Mouse (Mus musculus) heart, postnatal 10 days (tissue): ENCODE measurements at regions not wholly inside any gene's neighbourhood (a gene's known extent, or its start where the extent isn't known, plus 50 kb on each side); places are given as distances from the start of the nearest gene placed in this dataset.
"Not testable (repeated sequence)": the region's sequence is repeated elsewhere in the genome, so short reads cannot be mapped to it uniquely, and the experiment has no call there.

ENCODE experiments used
- DNase-seq, 2 experiments: peaks; one replicate each; pipeline ENCODE4 v3.0.0; 2021
- intact Hi-C: fragments of 180-260 bp; cut with DNase I; formaldehyde crosslinking; loops from one replicate; pipeline ENCODE4 v1.15.1; 2025

DNA sequence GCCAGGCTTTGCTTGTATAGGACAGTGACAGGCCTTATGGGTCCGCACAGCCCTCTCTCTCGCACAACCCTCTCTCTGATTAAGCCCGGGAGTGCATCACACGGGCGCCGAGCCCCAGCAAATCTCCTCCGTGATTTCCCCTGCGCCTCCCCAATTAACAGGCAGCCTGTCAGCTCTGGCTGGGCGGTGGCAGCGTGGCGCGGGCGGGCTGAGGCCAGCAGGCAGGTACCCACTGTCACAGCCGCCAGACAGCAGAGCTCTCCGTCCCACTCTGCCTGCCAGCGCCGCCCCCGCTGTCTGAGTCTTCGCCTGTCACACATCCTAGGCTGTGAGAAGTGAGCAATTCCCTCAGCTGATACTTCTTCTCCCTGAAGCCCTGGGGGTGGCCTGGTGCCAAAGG lies 196.6 kb upstream of the Zfp703 start:
- DNase-seq, result no peak

DNA sequence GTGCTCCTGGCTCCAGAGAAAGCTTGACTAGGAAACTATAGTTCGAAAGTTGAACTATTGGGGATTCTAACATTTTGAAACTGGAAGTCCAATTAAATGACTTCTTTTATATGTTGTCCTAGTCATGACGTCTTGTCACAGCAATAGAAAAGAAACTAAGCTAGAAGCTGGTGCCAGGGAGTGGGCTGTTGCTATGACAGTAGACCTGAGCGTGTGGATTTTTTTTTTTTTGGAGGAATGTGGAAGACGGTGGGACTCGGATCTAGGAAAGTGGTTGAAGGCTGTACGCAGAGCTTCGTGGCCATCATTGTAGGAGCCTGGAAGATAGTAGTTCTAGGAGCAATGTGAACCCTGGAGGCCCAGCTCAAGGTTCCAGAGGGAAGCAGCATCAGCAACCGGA lies 194.2 kb upstream of the Zfp703 start:
- DNase-seq, intact Hi-C loops: not testable (repeated sequence)

More for the DNA sequence above, 196.6 kb upstream of the Zfp703 start:
- intact Hi-C loops, result no loop called here

GRCm38 (mm10) chr8:26784381-26784780 lies 192.7 kb upstream of the Zfp703 start:
- intact Hi-C loops, result no loop called here
- DNase-seq, result no peak

GRCm38 (mm10) chr8:26791795-26792194 lies 185.3 kb upstream of the Zfp703 start:
- no peak for DNase-seq
- intact Hi-C loops, result no loop called here

DNA sequence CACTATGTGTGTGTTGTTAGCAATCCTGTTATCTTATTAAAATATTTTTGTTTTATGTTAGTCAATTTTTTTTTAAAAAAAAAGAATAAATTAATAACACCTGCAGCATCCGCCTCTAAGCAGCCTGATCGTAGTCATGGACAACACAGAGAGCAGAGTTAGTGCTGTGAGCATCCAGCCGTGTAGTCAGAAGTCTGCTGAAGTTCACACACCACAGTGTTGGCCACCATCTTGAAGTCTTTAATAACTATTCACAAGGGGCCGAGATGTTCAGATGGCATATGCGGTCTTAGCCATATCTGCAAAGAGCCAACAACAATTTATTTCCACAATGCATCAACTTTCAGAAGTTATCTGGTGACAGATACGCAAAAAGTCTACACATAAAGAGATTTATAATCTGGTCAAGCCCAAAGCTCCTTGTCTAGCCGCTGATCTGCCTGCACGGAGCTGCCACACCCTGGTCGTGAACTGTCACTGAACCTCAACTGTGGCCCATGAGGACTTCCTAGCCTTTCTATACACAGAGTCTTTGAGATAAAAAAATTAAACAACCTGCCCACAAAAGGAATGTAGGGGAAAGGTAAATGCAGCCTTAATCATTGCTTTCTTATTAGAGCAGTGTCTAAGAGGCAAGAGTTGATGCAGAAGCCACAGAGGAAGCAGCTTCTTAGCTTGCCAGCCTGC lies 183.4 kb upstream of the Zfp703 start:
- no peak for DNase-seq
- intact Hi-C loops, result no loop called here

GRCm38 (mm10) chr8:26794411-26794810 lies 182.7 kb upstream of the Zfp703 start:
- DNase-seq, result no peak
- intact Hi-C loops, result no loop called here

GRCm38 (mm10) chr8:26795616-26796015 lies 181.5 kb upstream of the Zfp703 start:
- intact Hi-C loops, result no loop called here
- no peak for DNase-seq

- intact Hi-C loops, result no loop called here
- no peak for DNase-seq
These were observed 177.3 kb upstream of the Zfp703 start for GRCm38 (mm10) chr8:26799814-26800213.

GRCm38 (mm10) chr8:26804089-26804488 lies 173.0 kb upstream of the Zfp703 start:
- intact Hi-C loops, result no loop called here

GRCm38 (mm10) chr8:26804901-26805341 lies 172.2 kb upstream of the Zfp703 start:
- DNase-seq, result no peak
- intact Hi-C loops, result loop anchor here (5.0 kb wide), 1 partner anchor 172 kb away; the partner anchor contains the start of gene Zfp703

More at GRCm38 (mm10) chr8:26804089-26804488, 173.0 kb upstream of the Zfp703 start:
- DNase-seq, result no peak

GRCm38 (mm10) chr8:26805371-26805821 lies 171.7 kb upstream of the Zfp703 start:
- peak in 1 of 2 experiments; percentile 25 for DNase-seq
- intact Hi-C loops, result loop anchor here (5.0 kb wide), 1 partner anchor 172 kb away; the partner anchor contains the start of gene Zfp703

DNA sequence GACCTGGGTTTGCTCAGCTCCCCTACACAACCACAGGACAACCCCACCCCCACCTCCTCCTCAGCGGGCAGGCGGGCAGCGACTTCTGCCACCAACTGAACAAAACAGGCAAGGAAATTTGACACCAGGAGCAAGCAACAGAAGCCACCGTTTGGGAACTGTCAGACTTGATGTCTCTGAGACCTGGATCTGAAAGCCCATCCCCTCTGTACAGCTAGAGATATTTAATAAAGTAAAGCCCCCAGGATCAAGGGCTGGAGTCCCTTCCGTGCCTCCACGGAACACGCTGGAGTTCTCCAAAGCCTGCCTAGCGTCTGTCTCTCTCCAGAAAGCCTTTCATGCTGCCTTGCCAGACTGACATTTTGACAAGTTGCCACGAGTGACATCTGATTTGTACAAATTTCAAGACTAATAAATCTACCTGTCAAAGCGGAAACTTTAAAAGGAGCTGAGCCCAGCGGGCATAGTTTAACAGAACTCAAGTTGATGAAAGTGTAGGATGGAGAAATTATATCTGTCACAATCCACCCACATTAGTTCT lies 168.9 kb upstream of the Zfp703 start:
- intact Hi-C loops, result loop anchor here (5.0 kb wide), 1 partner anchor 169 kb away; the partner anchor contains the start of gene Zfp703
- peak in 1 of 2 experiments; percentile 30 for DNase-seq

- intact Hi-C loops, result loop anchor here (5.0 kb wide), 1 partner anchor 169 kb away; the partner anchor contains the start of gene Zfp703
- DNase-seq, result no peak
These were observed 168.4 kb upstream of the Zfp703 start for GRCm38 (mm10) chr8:26808771-26809170.

DNA sequence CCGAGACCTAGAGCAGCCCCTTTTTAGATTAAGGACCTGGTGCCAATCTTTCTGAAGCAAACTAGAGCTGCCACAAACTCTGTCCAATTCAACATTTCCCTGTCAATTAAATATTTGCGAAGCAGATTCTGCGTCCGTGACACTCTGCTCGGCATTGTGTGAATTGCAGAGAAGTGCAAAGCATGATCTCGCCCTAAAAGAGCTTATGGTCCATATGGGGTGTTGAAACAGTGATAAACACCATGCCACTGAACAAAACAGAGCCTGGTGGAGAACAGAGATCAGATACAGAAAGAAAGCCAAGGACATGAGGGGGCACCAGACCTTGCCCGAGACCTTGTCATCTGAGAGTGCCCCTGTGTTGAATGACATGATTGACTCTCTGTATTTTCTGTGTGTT lies 167.2 kb upstream of the Zfp703 start:
- DNase-seq, result no peak
- intact Hi-C loops, result loop anchor here (5.0 kb wide), 1 partner anchor 167 kb away; the partner anchor contains the start of gene Zfp703

DNA sequence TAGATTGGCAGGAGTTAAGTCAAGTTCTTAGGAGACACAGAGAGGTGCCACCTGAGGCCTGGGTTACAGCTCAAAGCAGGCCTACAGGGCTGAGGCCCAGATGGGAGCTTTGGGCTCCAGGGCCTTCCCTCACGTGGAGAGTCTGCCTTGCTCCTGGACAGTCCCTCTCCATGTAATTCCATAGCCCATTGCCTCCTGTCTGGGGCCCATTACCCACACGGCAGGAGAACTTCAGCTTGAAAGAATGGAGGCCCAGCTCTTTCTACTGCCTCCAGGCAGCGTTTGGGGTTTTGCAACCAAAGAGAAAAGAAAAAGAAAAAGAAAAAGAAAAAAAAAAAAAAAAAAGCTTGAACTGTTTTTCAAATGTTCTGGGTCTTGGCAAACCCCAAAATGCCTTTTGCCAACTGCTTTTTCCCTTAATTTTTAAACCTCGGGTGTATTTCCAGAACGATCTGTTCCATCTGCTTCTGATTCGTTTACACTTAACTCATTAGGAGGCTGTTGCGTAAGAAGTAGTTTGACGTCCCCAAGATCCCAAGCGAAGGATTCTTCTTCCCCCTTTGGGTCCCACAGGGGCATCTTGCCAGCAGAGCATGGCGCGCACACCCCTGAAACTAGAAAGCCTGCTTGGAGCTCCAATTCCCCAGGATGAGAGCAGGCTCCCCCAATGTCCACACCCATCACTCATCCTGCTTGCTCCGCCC lies 165.4 kb upstream of the Zfp703 start:
- peak in 1 of 2 experiments; percentile 48 for DNase-seq
- intact Hi-C loops, result no loop called here

DNA sequence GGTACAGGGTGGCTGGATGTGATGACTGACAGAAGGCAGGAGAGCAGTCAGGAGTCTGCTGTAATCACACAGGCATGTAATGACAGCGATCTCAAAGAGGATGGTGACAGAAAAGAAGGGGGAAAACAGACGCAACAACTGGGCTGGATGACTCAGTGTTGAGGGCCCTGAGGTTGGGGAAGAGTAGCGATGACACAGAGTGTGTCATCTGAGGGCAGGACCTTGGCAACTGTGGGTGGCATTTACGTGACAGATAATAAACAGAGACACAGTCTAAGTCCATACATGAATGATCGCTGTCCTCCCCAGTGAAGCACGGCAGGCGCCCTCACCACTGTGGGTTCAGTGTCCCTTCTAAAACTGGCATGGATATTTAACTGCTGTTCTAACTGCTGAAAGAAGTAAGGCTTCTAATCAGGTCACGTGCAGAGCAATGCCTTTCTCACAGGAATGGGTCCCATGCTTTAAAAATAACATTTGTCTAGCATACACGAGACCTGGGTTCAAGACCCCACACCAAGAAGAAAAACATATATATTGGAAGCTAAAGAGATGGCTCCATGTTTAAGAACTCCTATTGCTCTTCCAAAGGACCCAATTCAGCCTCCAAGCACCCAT lies 163.8 kb upstream of the Zfp703 start:
- DNase-seq, result no peak
- intact Hi-C loops, result no loop called here

GRCm38 (mm10) chr8:26815020-26815584 lies 162.0 kb upstream of the Zfp703 start:
- intact Hi-C loops, result no loop called here
- no peak for DNase-seq

DNA sequence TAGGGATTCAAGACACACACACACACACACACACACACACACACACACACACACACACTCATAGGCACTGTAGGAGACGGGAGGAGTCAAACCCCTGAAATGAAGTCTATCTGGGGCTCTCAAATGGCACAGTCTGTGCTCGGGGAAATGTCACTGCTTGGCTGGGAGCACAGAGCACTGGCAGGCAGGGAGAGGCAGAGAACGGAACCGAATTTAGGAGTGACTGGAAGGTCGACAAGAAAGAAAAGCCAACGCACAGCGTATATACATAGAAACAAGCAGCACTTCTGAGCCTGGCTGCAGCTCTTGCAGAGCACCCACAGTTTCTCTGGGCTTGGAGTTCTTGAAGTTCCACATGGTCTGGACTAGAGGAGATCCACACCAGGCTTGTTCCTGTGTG lies 160.1 kb upstream of the Zfp703 start:
- intact Hi-C loops, result no loop called here
- DNase-seq, result no peak

DNA sequence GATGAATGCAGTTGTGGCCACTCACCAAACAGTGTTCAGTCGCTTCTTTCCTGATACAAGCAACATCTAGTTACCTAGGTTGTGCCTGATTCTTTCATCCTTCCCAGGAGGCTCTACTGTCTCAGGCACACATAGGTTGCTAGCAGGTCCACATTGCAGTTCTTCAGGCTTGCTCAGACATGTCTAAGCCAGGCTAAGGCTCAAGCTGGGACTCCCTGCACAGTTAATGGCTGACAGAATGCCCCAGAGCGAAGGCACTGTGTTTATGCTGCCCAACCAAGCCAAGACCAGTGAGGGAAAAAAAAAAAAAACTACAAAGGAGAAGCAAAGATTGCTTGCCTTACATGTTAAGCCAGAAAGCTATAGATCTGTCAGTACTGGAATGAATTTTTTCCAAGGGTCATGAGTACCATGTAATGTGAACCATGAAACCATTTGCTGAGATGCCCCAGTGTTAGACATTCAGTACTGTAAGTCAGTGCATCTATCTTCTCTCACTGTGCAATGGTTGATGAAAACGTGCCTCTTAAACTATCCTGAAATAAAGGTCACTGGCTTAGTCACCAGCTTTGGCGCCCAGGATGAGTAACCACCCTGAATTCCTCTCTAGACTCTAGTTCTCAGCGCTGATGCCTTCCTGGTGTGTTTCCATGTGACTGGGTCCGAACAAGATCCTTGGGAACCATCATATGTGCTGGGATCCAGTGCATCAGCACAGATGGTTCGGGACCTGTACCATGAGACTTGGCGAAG lies 152.8 kb upstream of the Zfp703 start:
- intact Hi-C loops, result no loop called here
- DNase-seq, result no peak
